Mouse (Mus musculus) activated CD4-positive, CD25-positive, alpha-beta regulatory T cell, adult 9 weeks (primary cell): ENCODE results near the gene Pdk2. TPM values are rescaled to one million over a fixed set of nuclear protein-coding genes. Genes with fewer than 3 reads are reported as not detected.

Source experiments
- polyA plus RNA-seq: library from polyadenylated mRNA; unstranded; fragments of 100-300 nt; shearing (Covaris generic); gene quantifications from one replicate; pipeline ENCODE4 v1.2.1, GENCODE M21; 2017

Pdk2 gene
- polyA plus RNA-seq: 17.3 TPM

GRCm38 (mm10) chr11:95041139-95041609 lies at the start of gene Pdk2:
Gene Pdk2, minus strand, starts transcription at chr11:95041354.

GRCm38 (mm10) chr11:95076536-95077111 lies 35.5 kb upstream of the Pdk2 start, which contains the start of gene Itga3:
Gene Itga3, minus strand, starts transcription at chr11:95076801.

GRCm38 (mm10) chr11:95009629-95010014 lies 31.5 kb downstream of the Pdk2 start, which contains the start of gene Samd14:
Gene Samd14, plus strand, starts transcription at chr11:95009879.

GRCm38 (mm10) chr11:94990749-94991577 lies 50.2 kb downstream of the Pdk2 start, which contains the start of gene Ppp1r9b:
Gene Ppp1r9b, plus strand, starts transcription at chr11:94991035.

Other genes starting within 250 kb of the Pdk2 start
- 0.54 TPM for gene Col1a1, start 105.1 kb downstream of the Pdk2 start, polyA plus RNA-seq
- not detected for gene Hils1, start 73.8 kb downstream of the Pdk2 start, polyA plus RNA-seq
- not detected for gene Sgca, start 65.0 kb downstream of the Pdk2 start, polyA plus RNA-seq
- gene Ppp1r9b, start 50.3 kb downstream of the Pdk2 start, polyA plus RNA-seq: 12.6 TPM
- 0.46 TPM for gene Samd14, start 31.5 kb downstream of the Pdk2 start, polyA plus RNA-seq
- gene Itga3, start 35.4 kb upstream of the Pdk2 start, polyA plus RNA-seq: 1.7 TPM
- gene Dlx3, start 78.8 kb upstream of the Pdk2 start, polyA plus RNA-seq: not detected
- gene Dlx4, start 104.9 kb upstream of the Pdk2 start, polyA plus RNA-seq: not detected
- not detected for gene Tac4, start 220.2 kb upstream of the Pdk2 start, polyA plus RNA-seq